ENCODE assay signal across 20 mouse cellular contexts in the genomic region with DNA sequence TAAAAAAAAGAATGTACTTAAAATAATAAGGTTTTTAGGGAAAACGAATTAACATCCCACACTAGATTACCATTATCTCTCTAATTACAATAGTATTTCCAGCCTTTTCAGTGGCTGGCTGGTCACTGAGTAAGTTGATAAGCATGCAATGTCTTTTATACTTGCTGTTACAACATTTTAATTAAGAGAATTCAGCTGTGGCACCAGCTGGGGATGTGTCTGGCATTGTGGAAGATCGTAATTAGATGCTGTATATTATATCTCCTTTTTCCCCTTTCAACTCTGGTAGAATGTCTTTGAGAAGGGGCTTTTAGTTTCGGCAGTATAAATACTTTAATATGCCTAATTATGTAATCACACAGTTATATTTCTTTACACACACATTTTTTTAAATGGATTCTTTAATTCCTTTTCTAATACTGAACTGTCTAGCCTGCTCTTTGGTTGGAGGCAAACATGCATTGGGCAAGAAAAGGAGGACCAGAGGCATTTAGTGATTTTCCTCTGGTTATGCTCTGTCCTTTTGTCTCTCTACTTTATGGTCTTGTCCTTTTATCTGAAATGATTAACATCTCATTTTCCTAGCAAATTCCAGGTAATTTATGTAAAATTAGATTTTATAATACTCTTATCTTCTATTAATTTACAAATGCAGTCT.
DNase-seq lines count a peak whose midpoint lies in the region; ATAC-seq lines count a peak whose summit lies in the region.
"Had no signal": no experiment of that assay in that cellular context is flagged by ENCODE, and none has a peak within 500 bp of the region (broad histone marks: within the 10 kb centered on the region; RNA-seq: fewer than 3 reads in every experiment).

No protein-coding gene starts in this region.

- no peak overlapping the region for H3K4me3 ChIP-seq in hindbrain, embryonic 10.5 days
- no peak overlapping the region for H3K4me3 ChIP-seq in hindbrain, embryonic 16.5 days (ENCODE audit: low read length)
- H3K4me3 ChIP-seq in forebrain, embryonic 14.5 days (ENCODE audit: low read depth, low read length) = no peak overlapping the region
- no peak overlapping the region for H3K4me3 ChIP-seq in hindbrain, embryonic 15.5 days
- H3K4me3 ChIP-seq in neural tube, embryonic 13.5 days = no peak overlapping the region
- H3K4me3 ChIP-seq: heart, adult 2 months; limb, embryonic 10.5 days had no signal

- no peak overlapping the region for H3K9ac ChIP-seq in hindbrain, embryonic 16.5 days (ENCODE audit: low read depth, low read length)
- H3K9ac ChIP-seq in forebrain, embryonic 14.5 days (ENCODE audit: low read length) = no peak overlapping the region
- no peak overlapping the region for H3K9ac ChIP-seq in hindbrain, embryonic 15.5 days
- H3K9ac ChIP-seq in neural tube, embryonic 13.5 days = no peak overlapping the region

- WGBS in hindbrain, embryonic 10.5 days = 57% methylated on average over 3 of the region's 3 CpGs
- WGBS in hindbrain, embryonic 16.5 days = 37% methylated on average over 3 of the region's 3 CpGs
- 28% methylated on average over 3 of the region's 3 CpGs for WGBS in forebrain, embryonic 14.5 days
- 37% methylated on average over 3 of the region's 3 CpGs for WGBS in hindbrain, embryonic 15.5 days
- WGBS in neural tube, embryonic 13.5 days = 27% methylated on average over 3 of the region's 3 CpGs

- no peak for DNase-seq in hindbrain, embryonic 10.5 days (ENCODE audit: low spot score)
- DNase-seq in forebrain, embryonic 14.5 days (ENCODE audit: low spot score) = peak; percentile 80
- DNase-seq in gastrocnemius, postnatal 14 days = no peak
- no peak for DNase-seq in heart, adult 9 months (ENCODE audit: low spot score in 2 of 2)
- no peak for DNase-seq in cerebellum, postnatal 14 days
- DNase-seq: adrenal gland, postnatal 14 days; cerebellum, adult 18-20 months; gastrocnemius, postnatal 10 days; heart, adult 2 months; kidney, adult 2 months; kidney, postnatal 4 days; lung, adult 2 months; lung, postnatal 4 days; right cerebral cortex, adult 18-20 months had no signal

- H3K4me2 ChIP-seq in hindbrain, embryonic 16.5 days (ENCODE audit: low read length) = no peak overlapping the region
- no peak overlapping the region for H3K4me2 ChIP-seq in forebrain, embryonic 14.5 days (ENCODE audit: low read length)
- H3K4me2 ChIP-seq in hindbrain, embryonic 15.5 days = no peak overlapping the region
- no peak overlapping the region for H3K4me2 ChIP-seq in neural tube, embryonic 13.5 days
- H3K4me2 ChIP-seq: liver, embryonic 11.5 days had no signal

- peaks cover 64% of the 10 kb centered on the region for H3K4me1 ChIP-seq in hindbrain, embryonic 10.5 days (replicated peaks)
- peaks cover 10% of the 10 kb centered on the region for H3K4me1 ChIP-seq in hindbrain, embryonic 16.5 days (ENCODE audit: control insufficient read depth, insufficient read depth, low read depth, low read length)
- peaks cover 22% of the 10 kb centered on the region for H3K4me1 ChIP-seq in forebrain, embryonic 14.5 days (ENCODE audit: control insufficient read depth, insufficient read depth, low read length)
- peaks cover 28% of the 10 kb centered on the region for H3K4me1 ChIP-seq in hindbrain, embryonic 15.5 days (replicated peaks)
- peaks cover 46% of the 10 kb centered on the region for H3K4me1 ChIP-seq in neural tube, embryonic 13.5 days (replicated peaks)

- H3K27me3 ChIP-seq in hindbrain, embryonic 10.5 days (ENCODE audit: insufficient read depth, poor library complexity, severe bottlenecking) = no peaks in the 10 kb centered on the region
- no peaks in the 10 kb centered on the region for H3K27me3 ChIP-seq in hindbrain, embryonic 16.5 days (replicated peaks; ENCODE audit: control insufficient read depth, insufficient read depth, low read length)
- no peaks in the 10 kb centered on the region for H3K27me3 ChIP-seq in forebrain, embryonic 14.5 days (replicated peaks; ENCODE audit: control insufficient read depth, insufficient read depth, low read length)
- no peaks in the 10 kb centered on the region for H3K27me3 ChIP-seq in hindbrain, embryonic 15.5 days
- H3K27me3 ChIP-seq in neural tube, embryonic 13.5 days = no peaks in the 10 kb centered on the region
- H3K27me3 ChIP-seq: CH12.LX had no signal

- H3K36me3 ChIP-seq in hindbrain, embryonic 10.5 days = no peaks in the 10 kb centered on the region
- no peaks in the 10 kb centered on the region for H3K36me3 ChIP-seq in hindbrain, embryonic 16.5 days (ENCODE audit: control insufficient read depth, insufficient read depth, low read length)
- H3K36me3 ChIP-seq in forebrain, embryonic 14.5 days (ENCODE audit: control insufficient read depth, insufficient read depth, low read length) = no peaks in the 10 kb centered on the region
- H3K36me3 ChIP-seq in hindbrain, embryonic 15.5 days = no peaks in the 10 kb centered on the region
- no peaks in the 10 kb centered on the region for H3K36me3 ChIP-seq in neural tube, embryonic 13.5 days
- H3K36me3 ChIP-seq: limb, embryonic 10.5 days had no signal

- H3K9me3 ChIP-seq in hindbrain, embryonic 10.5 days = no peaks in the 10 kb centered on the region
- no peaks in the 10 kb centered on the region for H3K9me3 ChIP-seq in hindbrain, embryonic 16.5 days (ENCODE audit: control insufficient read depth, low read length)
- no peaks in the 10 kb centered on the region for H3K9me3 ChIP-seq in forebrain, embryonic 14.5 days (replicated peaks; ENCODE audit: control insufficient read depth, low read length)
- no peaks in the 10 kb centered on the region for H3K9me3 ChIP-seq in hindbrain, embryonic 15.5 days
- H3K9me3 ChIP-seq in neural tube, embryonic 13.5 days = no peaks in the 10 kb centered on the region
- H3K9me3 ChIP-seq: limb, embryonic 10.5 days had no signal

- intact Hi-C loops in gastrocnemius, postnatal 14 days (cut with DNase I; ENCODE audit: low total_unique reads) = no loop called here

- peak overlapping the region; percentile 80 for H3K27ac ChIP-seq in hindbrain, embryonic 10.5 days
- H3K27ac ChIP-seq in hindbrain, embryonic 16.5 days (ENCODE audit: low read depth, low read length) = no peak overlapping the region
- H3K27ac ChIP-seq in forebrain, embryonic 14.5 days (ENCODE audit: low read depth, low read length) = peak overlapping the region; percentile 65; the same call in 1 of the 2 replicates
- H3K27ac ChIP-seq in hindbrain, embryonic 15.5 days (replicated peaks) = 0 out of 2 replicates have a peak overlapping the region, but pooled peaks have one; percentile 58
- peak overlapping the region; percentile 78 for H3K27ac ChIP-seq in neural tube, embryonic 13.5 days (replicated peaks)
- H3K27ac ChIP-seq: heart, adult 2 months; limb, embryonic 10.5 days had no signal

- ATAC-seq in hindbrain, embryonic 16.5 days = no peak
- peak; percentile 84 for ATAC-seq in forebrain, embryonic 14.5 days
- ATAC-seq in hindbrain, embryonic 15.5 days (ENCODE audit: low FRiP score, low read depth) = no peak
- peak; percentile 85 for ATAC-seq in neural tube, embryonic 13.5 days (ENCODE audit: low read depth)

Comparison
In these comparisons a context has a peak if more than half of its experiments do, and no peak if none do; other contexts are left out.
1. ATAC-seq: peak in forebrain, embryonic 14.5 days (single experiment) and neural tube, embryonic 13.5 days (single experiment); none in hindbrain, embryonic 16.5 days (single experiment) and hindbrain, embryonic 15.5 days (single experiment).